Mouse (Mus musculus) MEL (cell line): Measurements from ENCODE around the gene Tex2.

Experiments
- BHLHE40 ChIP-seq: IDR thresholded peaks from 2 replicates; pipeline ENCODE4 v1.6.1; 2012; ENCODE audit warnings: low read depth, mild to moderate bottlenecking, inconsistent platforms, low read length, improper control_type of control experiment, borderline replicate concordance
- CTCF ChIP-seq, 3 experiments: IDR thresholded peaks in 2 of 3; conservative IDR thresholded peaks in 1 of 3; 2 replicates each; pipeline ENCODE4 v1.5.1; 2011 to 2012; ENCODE audit warnings: low read length in 3 of 3, low read depth in 2 of 3, mild to moderate bottlenecking in 2 of 3, improper control_type of control experiment in 1 of 3, inconsistent platforms in 1 of 3, mixed read lengths in 1 of 3, moderate library complexity in 1 of 3; ENCODE audit not compliant: control insufficient read depth in 1 of 3, insufficient read depth in 1 of 3, poor library complexity in 1 of 3, severe bottlenecking in 1 of 3
- E2F4 ChIP-seq: IDR thresholded peaks from 2 replicates; pipeline ENCODE4 v1.6.1; 2011; ENCODE audit warnings: low read depth, low read length, improper control_type of control experiment, borderline replicate concordance
- ETS1 ChIP-seq: IDR thresholded peaks from 2 replicates; pipeline ENCODE4 v1.6.1; 2012; ENCODE audit warnings: low read depth, mild to moderate bottlenecking, inconsistent platforms, low read length, improper control_type of control experiment, moderate library complexity
- GATA1 ChIP-seq: IDR thresholded peaks from 2 replicates; pipeline ENCODE4 v1.6.1; 2011; ENCODE audit warnings: low read depth, low read length, improper control_type of control experiment
- MAFK ChIP-seq: IDR thresholded peaks from 2 replicates; pipeline ENCODE4 v1.6.1; 2011; ENCODE audit warnings: low read depth, mild to moderate bottlenecking, low read length, improper control_type of control experiment, borderline replicate concordance
- NELFE ChIP-seq: IDR thresholded peaks from 2 replicates; pipeline ENCODE4 v1.6.1; 2011; ENCODE audit warnings: low read depth, low read length, improper control_type of control experiment
- POLR2A ChIP-seq, 2 experiments: IDR thresholded peaks; 2 replicates each; pipeline ENCODE4 v1.6.1; 2011 to 2012; ENCODE audit warnings: low read length in 2 of 2, mild to moderate bottlenecking in 2 of 2, control low read depth in 1 of 2, improper control_type of control experiment in 1 of 2, low read depth in 1 of 2, moderate library complexity in 1 of 2; ENCODE audit not compliant: control insufficient read depth in 1 of 2, insufficient read depth in 1 of 2, poor library complexity in 1 of 2
- RCOR1 ChIP-seq: IDR thresholded peaks from 2 replicates; pipeline ENCODE4 v1.6.1; 2012; ENCODE audit warnings: low read depth, mild to moderate bottlenecking, inconsistent platforms, low read length, improper control_type of control experiment
- SMC3 ChIP-seq: IDR thresholded peaks from 2 replicates; pipeline ENCODE4 v1.6.1; 2011; ENCODE audit warnings: low read depth, low read length, improper control_type of control experiment
- TCF12 ChIP-seq: IDR thresholded peaks from 2 replicates; pipeline ENCODE4 v1.6.1; 2014; ENCODE audit warnings: low read depth, mild to moderate bottlenecking, inconsistent platforms, low read length, improper control_type of control experiment, moderate library complexity
- ZMIZ1 ChIP-seq: IDR thresholded peaks from 2 replicates; pipeline ENCODE4 v1.6.1; 2012; ENCODE audit warnings: low read depth, mild to moderate bottlenecking, inconsistent platforms, low read length, improper control_type of control experiment, moderate library complexity

- TF ChIP-seq ZMIZ1 (0 out of 2 replicates have a peak, but pooled peaks have one; percentile 33), BHLHE40 (0 out of 2 replicates have a peak, but pooled peaks have one; percentile 10), SMC3 (no peak), CTCF (IDR thresholded peaks at IDR 0.05 in 2 of 3, conservative IDR thresholded peaks at IDR 0.05 in 1 of 3; ENCODE audit: control insufficient read depth in 1 of 3, insufficient read depth in 1 of 3, low read depth in 2 of 3, low read length in 3 of 3, poor library complexity in 1 of 3, severe bottlenecking in 1 of 3) (no peak), POLR2A (IDR thresholded peaks at IDR 0.05; ENCODE audit: control insufficient read depth in 1 of 2, insufficient read depth in 1 of 2, low read depth in 1 of 2, low read length in 2 of 2, poor library complexity in 1 of 2) (no peak), NELFE (0 out of 2 replicates have a peak, but pooled peaks have one; percentile 34), E2F4 (no peak), GATA1 (0 out of 2 replicates have a peak, but pooled peaks have one; percentile 24), MAFK (no peak), RCOR1 (no peak), TCF12 (peak; percentile 41; the same call in 1 of the 2 replicates), ETS1 (peak; percentile 92)
Observed at GRCm38 (mm10) chr11:106614339-106614645, 1.1 kb upstream of the Tex2 start.
